Mouse (Mus musculus) forebrain, embryonic 14.5 days (tissue): ENCODE data around the gene Ebf1. TPM values are rescaled to one million over a fixed set of nuclear protein-coding genes. Genes with fewer than 3 reads are reported as not detected.
A peak's percentile ranks its signal among the peaks of the same experiment; 100 is the strongest.

Source experiments
- ATAC-seq: fragments of 200-750 bp; cut with Nextera tagmentation; 2 replicates; pipeline ENCODE4 v1.8.0; 2017; ENCODE audit warnings: mild to moderate bottlenecking, moderate library complexity
- DNase-seq: peaks from one replicate; pipeline ENCODE4 v3.0.0-alpha.2; 2015; ENCODE audit warnings: low spot score
- H3K27ac ChIP-seq: fragments of 300-500 bp; sonication (generic); 2 replicates; pipeline ENCODE4 v1.5.1; 2014; ENCODE audit warnings: low read depth, mild to moderate bottlenecking, control low read depth, low read length, moderate library complexity
- H3K27me3 ChIP-seq: fragments of 300-500 bp; sonication (generic); replicated peaks from 2 replicates; pipeline ENCODE4 v1.6.1; 2014; ENCODE audit warnings: low read length, control low read depth, mixed read lengths; ENCODE audit not compliant: control insufficient read depth, insufficient read depth
- H3K36me3 ChIP-seq: fragments of 300-500 bp; sonication (generic); 2 replicates; pipeline ENCODE4 v1.6.1; 2014; ENCODE audit warnings: low read length, control low read depth; ENCODE audit not compliant: control insufficient read depth, insufficient read depth
- H3K4me1 ChIP-seq: fragments of 300-500 bp; sonication (generic); 2 replicates; pipeline ENCODE4 v1.6.1; 2014; ENCODE audit warnings: antibody characterized with exemption, low read length, control low read depth; ENCODE audit not compliant: control insufficient read depth, insufficient read depth
- H3K4me2 ChIP-seq: fragments of 300-500 bp; sonication (generic); 2 replicates; pipeline ENCODE4 v1.6.1; 2014; ENCODE audit warnings: mild to moderate bottlenecking, control low read depth, low read length
- H3K4me3 ChIP-seq: fragments of 300-500 bp; sonication (generic); 2 replicates; pipeline ENCODE4 v1.5.1; 2014; ENCODE audit warnings: low read depth, low read length, control low read depth
- H3K9ac ChIP-seq: fragments of 300-500 bp; sonication (generic); 2 replicates; pipeline ENCODE4 v1.6.1; 2014; ENCODE audit warnings: mild to moderate bottlenecking, low read length, control low read depth, moderate library complexity
- H3K9me3 ChIP-seq: fragments of 300-500 bp; sonication (generic); replicated peaks from 2 replicates; pipeline ENCODE4 v1.6.1; 2016; ENCODE audit warnings: low read length, control low read depth, mixed read lengths; ENCODE audit not compliant: control insufficient read depth
- WGBS: fragments of 180-500 bp; shearing (Covaris S2); extraction: QIAGEN DNeasy Blood & Tissue Kit; methylation state at CpG from one replicate; pipeline ENCODE4 v1.1.7; 2014; 5-methylcytosine and 5-hydroxymethylcytosine counted together
- polyA plus RNA-seq: library from polyadenylated mRNA; unstranded; fragments of >200 nt; fragmentation: Nextera tagmentation; extraction: Ambion mirVana; gene quantifications from 2 replicates; pipeline ENCODE4 v1.2.1, GENCODE M21; 2014

The Ebf1 gene
- polyA plus RNA-seq, 1 experiment from 2014 or later = 30.7 TPM

DNA sequence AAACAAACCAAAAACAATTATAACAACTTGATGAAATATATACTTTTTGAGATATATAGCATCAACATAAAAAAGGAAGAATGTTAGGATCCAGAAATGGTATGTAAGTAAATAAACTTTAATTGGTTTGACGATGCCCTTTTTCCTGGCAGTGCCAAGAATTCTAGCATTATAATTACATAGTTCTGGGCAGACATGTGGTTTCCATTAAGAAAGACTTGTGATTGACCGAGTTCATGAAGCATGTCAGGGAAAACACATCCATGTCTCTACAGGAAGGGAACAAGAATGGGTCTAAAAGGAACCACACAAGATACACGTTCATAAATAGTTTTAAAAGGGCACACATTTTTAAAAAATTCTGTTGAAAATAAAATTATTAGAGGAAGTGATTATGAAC is 110.3 kb downstream of the Ebf1 start:
- Histone ChIP-seq H3K9me3 (no peaks in the 10 kb centered on the region), H3K4me2 (no peak overlapping the region), H3K27me3 (no peaks in the 10 kb centered on the region), H3K4me1 (no peaks in the 10 kb centered on the region), H3K36me3 (no peaks in the 10 kb centered on the region), H3K27ac (no peak overlapping the region), H3K9ac (no peak overlapping the region), H3K4me3 (no peak overlapping the region)
- DNase-seq (no peak), ATAC-seq (no peak)
- WGBS = 80% methylated on average over 3 of the region's 3 CpGs

DNA sequence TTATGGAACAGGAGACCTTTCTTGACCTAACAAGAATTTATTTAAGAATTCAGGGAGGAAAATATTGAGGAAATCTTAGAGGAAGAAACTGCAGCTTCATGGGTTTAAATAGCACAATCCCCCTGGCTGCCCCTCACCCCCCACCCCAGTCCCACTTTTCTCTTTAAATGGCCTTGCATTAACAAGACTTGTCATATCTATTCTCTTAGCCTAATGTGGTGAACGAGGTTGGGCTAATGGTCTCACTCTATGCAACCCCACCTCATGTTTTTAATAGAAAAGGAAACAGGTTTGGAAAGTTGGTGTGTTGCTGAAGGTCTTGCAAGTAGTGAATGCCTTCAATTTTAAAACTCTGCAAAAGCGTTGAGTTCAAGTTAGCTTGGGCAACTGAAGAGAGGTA is 110.7 kb downstream of the Ebf1 start:
- Histone ChIP-seq H3K27ac (no peak overlapping the region), H3K4me1 (no peaks in the 10 kb centered on the region), H3K4me3 (no peak overlapping the region), H3K9me3 (no peaks in the 10 kb centered on the region), H3K9ac (no peak overlapping the region), H3K27me3 (no peaks in the 10 kb centered on the region), H3K36me3 (no peaks in the 10 kb centered on the region), H3K4me2 (no peak overlapping the region)
- no peak for DNase-seq
- no peak for ATAC-seq
- 75% methylated on average over 2 of the region's 2 CpGs for WGBS

DNA sequence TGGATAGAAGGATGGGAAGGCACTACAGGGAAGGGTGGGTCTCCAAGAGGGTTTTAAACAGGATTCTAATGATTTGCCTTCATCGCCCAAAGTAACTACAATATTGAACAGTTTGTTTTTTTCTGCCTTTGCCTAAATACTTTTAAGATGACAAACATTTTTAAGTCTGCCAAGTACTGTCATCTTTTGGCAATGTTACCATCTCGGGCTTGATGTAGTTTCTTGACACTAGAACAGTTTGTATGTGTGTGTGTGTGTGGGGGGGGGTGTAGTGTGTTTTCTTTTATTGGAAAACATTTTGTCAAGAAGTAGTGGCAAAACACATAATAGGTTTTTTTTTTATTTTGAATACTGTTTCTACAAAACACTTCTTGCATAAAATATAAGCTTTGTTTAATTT is 111.2 kb downstream of the Ebf1 start:
- H3K4me1 ChIP-seq = no peaks in the 10 kb centered on the region
- no peak overlapping the region for H3K9ac ChIP-seq
- H3K36me3 ChIP-seq = no peaks in the 10 kb centered on the region
- H3K27ac ChIP-seq = no peak overlapping the region
- H3K9me3 ChIP-seq = no peaks in the 10 kb centered on the region
- H3K4me3 ChIP-seq = no peak overlapping the region
- ATAC-seq = no peak
- peak; percentile 71 for DNase-seq
- H3K4me2 ChIP-seq = no peak overlapping the region
- WGBS = 81% methylated on average over 2 of the region's 2 CpGs
- H3K27me3 ChIP-seq = no peaks in the 10 kb centered on the region

DNA sequence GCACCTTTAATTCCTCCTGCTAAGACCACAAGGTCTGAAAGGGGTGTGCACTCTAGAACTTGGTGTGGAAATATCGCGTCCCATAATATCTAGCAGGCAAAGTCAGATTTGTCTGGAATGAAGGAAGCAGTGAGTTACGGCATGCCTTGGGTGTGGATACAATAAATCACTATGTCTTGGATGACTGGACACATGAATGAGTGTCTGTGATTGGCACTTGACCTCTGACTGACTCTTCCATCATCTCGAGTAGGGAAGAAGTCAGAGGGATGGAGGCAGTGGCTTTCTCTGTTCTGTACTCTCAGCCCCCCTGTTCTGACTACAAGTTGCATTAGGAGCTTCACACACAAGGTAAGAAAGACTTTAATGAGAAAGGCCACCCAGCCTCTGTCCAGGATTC is 112.8 kb downstream of the Ebf1 start:
- no peak for DNase-seq
- Histone ChIP-seq H3K4me2 (no peak overlapping the region), H3K9me3 (no peaks in the 10 kb centered on the region), H3K27me3 (no peaks in the 10 kb centered on the region), H3K4me3 (no peak overlapping the region), H3K36me3 (no peaks in the 10 kb centered on the region), H3K27ac (no peak overlapping the region), H3K4me1 (no peaks in the 10 kb centered on the region), H3K9ac (no peak overlapping the region)
- 82% methylated on average over 4 of the region's 4 CpGs for WGBS
- ATAC-seq = no peak

DNA sequence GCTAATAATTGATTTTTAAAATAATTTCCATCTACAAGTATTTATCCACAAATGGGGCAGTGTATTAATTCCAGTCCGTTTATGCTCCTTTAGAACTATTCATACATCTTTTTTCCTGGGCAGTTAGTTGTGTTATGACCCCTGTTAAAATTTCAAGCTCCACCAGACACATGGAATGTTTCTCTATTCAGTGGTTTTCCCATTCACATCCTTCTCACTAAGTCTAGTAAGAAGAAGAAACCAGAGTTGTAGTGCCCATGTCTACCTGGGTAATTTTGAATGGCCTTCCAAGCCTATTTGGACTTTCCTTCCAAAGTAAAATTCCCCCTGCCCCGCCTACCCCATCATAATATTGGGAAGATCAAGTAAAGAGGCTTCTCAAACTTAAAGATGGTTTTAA is 114.6 kb downstream of the Ebf1 start:
- Histone ChIP-seq H3K9ac (no peak overlapping the region), H3K4me1 (no peaks in the 10 kb centered on the region), H3K36me3 (no peaks in the 10 kb centered on the region), H3K4me3 (no peak overlapping the region), H3K27me3 (no peaks in the 10 kb centered on the region), H3K4me2 (no peak overlapping the region), H3K9me3 (no peaks in the 10 kb centered on the region), H3K27ac (no peak overlapping the region)
- ATAC-seq (no peak), DNase-seq (no peak)
- WGBS = 62% methylated on average over 2 of the region's 2 CpGs

DNA sequence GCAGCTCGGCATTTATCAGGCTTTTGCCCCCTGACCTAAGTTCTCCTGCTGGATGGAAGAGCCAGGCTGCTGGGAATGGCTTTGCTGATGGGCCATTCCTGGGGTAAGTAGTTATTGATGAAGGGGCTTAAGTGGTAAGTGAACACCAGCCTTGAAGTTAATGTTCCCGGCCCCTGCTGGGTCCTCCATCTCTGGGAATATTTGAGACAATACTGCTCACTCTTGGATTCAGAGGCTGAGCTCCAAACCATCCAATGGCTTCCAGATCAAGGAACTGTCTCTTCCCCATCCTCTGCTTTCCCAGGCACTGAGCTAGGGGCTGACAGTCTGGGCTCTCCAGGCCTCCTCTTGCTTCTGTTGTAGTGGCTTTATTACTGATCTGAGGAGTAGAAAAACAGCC is 116.2 kb downstream of the Ebf1 start:
- ATAC-seq = no peak
- DNase-seq = no peak
- Histone ChIP-seq H3K27me3 (no peaks in the 10 kb centered on the region), H3K4me3 (no peak overlapping the region), H3K9ac (no peak overlapping the region), H3K4me2 (no peak overlapping the region), H3K9me3 (no peaks in the 10 kb centered on the region), H3K4me1 (no peaks in the 10 kb centered on the region), H3K36me3 (no peaks in the 10 kb centered on the region), H3K27ac (no peak overlapping the region)
- WGBS = 37% methylated on average over 2 of the region's 2 CpGs

DNA sequence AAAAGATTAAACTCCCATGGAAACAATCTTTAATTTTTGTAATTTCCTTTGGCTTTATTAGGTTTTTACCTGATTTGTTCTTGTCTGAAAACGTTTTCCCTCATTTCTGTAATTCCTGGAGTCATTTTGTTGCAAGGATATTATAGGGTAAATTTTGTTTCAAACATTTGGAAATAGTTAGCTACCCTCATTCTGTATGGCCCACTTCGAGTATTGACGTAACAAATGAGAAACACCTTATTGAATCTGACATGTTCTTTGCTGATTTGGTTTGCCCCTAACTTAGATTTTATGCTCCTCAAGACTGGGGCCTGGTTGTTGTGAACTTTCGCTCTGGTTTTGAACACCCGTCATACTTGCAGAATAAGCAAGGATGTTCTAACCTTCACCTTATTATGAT is 120.9 kb downstream of the Ebf1 start:
- H3K27ac ChIP-seq = no peak overlapping the region
- 85% methylated on average over 5 of the region's 5 CpGs for WGBS
- H3K36me3 ChIP-seq = no peaks in the 10 kb centered on the region
- no peaks in the 10 kb centered on the region for H3K9me3 ChIP-seq
- H3K4me1 ChIP-seq = peaks cover 8% of the 10 kb centered on the region
- H3K4me3 ChIP-seq = no peak overlapping the region
- DNase-seq (no peak), ATAC-seq (no peak)
- H3K9ac ChIP-seq = no peak overlapping the region
- H3K27me3 ChIP-seq = no peaks in the 10 kb centered on the region
- H3K4me2 ChIP-seq = no peak overlapping the region

DNA sequence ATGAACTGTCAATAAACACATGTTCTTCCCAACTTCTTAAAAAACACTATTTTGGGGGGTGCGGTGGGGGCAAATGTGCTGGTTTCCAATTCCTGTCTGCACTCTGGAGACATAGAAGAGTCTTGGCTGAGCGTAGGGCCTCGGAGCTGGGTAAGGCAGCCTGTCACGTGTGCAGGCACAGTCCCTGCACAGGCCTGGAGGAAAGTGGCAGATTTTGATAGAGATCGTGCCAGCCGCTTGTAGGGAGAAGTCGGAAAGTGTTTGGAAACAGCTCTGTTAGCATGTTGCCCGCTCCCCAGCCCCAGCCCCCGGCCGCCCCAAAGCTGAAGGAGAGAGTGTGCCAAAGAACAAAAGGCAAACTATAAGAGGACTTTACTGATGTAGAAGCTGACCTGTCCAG is 121.7 kb downstream of the Ebf1 start:
- Histone ChIP-seq H3K27me3 (no peaks in the 10 kb centered on the region), H3K27ac (no peak overlapping the region), H3K9ac (no peak overlapping the region), H3K4me2 (no peak overlapping the region), H3K4me3 (no peak overlapping the region), H3K4me1 (peaks cover 8% of the 10 kb centered on the region), H3K36me3 (no peaks in the 10 kb centered on the region), H3K9me3 (no peaks in the 10 kb centered on the region)
- ATAC-seq (peak; percentile 90), DNase-seq (peak; percentile 69)
- WGBS = 27% methylated on average over 10 of the region's 10 CpGs

DNA sequence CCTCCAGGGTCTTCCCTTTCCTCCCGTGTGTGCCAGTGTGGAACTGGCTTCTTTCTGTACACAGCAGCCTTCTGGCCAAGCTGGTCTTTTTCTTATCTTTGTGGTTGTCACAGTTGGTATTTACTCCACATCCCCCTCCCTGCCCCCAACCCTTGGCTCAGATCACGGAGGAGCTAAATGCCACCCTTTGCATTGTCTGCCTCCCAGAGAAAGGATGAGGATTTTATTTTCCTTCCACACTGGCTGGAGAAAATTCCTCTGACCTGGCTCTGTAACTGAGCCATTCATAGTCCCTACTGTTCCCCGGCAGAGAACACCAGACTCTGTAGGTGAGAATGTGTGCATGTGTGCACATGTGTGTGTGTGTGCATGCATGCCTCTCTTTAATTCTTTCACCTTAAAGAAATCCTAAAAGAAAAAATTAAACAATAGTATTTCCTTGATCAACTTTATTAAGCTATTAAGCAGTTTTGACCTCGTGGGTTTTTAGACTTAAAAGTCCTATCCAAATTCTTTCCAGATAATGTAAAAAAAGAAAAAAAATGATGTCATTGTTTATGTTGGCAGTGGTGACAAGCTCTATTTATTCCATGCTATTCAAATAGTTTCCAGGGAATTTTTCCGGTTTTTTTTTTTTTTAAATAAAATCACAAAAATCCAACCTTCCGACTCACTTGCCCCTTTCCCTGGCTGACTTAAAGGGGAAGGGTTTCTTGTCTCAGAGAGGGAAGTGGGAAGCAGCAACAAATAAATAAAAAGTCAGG is 123.3 kb downstream of the Ebf1 start:
- no peak overlapping the region for H3K4me3 ChIP-seq
- H3K27ac ChIP-seq = no peak overlapping the region
- H3K27me3 ChIP-seq = 0 out of 2 replicates have a peak, but pooled peaks cover 3% of the 10 kb centered on the region
- ATAC-seq (peak; percentile 51; the same call in 1 of the 2 replicates), DNase-seq (peak; percentile 39)
- WGBS = 4% methylated on average over 6 of the region's 6 CpGs
- no peak overlapping the region for H3K9ac ChIP-seq
- no peaks in the 10 kb centered on the region for H3K36me3 ChIP-seq
- peak overlapping the region; percentile 20; the same call in 1 of the 2 replicates for H3K4me2 ChIP-seq
- no peaks in the 10 kb centered on the region for H3K9me3 ChIP-seq
- peaks cover 8% of the 10 kb centered on the region for H3K4me1 ChIP-seq
